Mouse (Mus musculus) layer of hippocampus, adult 8-10 months (tissue): ENCODE measurements around the gene Foxd2. TPM values are rescaled to one million over a fixed set of nuclear protein-coding genes. Genes with fewer than 3 reads are reported as not detected.

Source experiments
- DNase-seq, 2 experiments: peaks; one replicate each; pipeline ENCODE4 v3.0.0; 2022; ENCODE audit warnings: low spot score in 2 of 2
- total RNA-seq, 4 experiments: library from RNA; stranded (reverse); gene quantifications; 2 replicates each; pipeline ENCODE4 v1.2.4; 2022

The Foxd2 gene
- total RNA-seq, 4 experiments from 2014 or later = 0.35 to 0.52 (median 0.39) TPM

DNA sequence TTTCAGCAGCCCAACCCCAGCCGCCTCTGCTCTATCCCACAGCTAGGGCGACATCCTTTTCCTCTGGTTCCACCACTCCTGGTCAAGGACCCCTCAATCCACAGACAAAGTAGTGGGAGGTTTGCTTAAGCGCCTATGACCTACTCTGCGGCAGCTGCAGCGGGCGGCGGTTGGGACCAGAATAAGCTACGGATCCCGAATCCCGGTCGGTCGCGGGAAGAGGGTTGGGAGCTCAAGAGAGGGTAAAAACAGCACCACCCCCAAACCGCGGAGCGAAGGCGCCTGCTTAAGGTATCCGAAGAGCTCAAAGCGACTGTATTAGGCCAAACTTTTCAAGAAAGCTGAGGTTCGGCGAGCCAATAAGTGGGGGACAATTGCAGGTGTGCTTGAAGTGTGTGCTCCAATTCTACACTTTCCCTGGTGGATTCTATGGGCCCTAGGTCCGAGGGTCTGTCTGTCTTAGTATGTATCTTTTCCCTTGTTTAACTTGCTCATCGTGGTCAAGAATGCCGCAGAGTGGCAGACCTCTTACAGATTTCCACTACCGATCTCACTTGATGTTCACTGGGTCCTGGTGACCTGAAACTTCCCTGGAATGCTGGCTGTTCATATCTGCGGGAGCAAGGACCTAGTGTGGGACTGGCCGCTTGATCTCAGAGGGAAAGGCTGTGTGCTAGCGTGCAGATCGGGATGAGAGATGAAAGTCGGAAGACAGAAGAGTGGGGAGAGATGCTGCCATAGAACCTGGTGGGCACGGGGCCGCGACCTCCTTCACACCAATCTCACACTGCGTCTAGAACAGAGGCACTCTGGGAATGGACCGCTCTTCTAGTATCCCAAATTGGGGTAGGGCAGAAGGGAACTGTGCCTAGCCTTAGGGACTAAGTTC is 4.3 kb upstream of the Foxd2 start:
- no peak for DNase-seq

DNA sequence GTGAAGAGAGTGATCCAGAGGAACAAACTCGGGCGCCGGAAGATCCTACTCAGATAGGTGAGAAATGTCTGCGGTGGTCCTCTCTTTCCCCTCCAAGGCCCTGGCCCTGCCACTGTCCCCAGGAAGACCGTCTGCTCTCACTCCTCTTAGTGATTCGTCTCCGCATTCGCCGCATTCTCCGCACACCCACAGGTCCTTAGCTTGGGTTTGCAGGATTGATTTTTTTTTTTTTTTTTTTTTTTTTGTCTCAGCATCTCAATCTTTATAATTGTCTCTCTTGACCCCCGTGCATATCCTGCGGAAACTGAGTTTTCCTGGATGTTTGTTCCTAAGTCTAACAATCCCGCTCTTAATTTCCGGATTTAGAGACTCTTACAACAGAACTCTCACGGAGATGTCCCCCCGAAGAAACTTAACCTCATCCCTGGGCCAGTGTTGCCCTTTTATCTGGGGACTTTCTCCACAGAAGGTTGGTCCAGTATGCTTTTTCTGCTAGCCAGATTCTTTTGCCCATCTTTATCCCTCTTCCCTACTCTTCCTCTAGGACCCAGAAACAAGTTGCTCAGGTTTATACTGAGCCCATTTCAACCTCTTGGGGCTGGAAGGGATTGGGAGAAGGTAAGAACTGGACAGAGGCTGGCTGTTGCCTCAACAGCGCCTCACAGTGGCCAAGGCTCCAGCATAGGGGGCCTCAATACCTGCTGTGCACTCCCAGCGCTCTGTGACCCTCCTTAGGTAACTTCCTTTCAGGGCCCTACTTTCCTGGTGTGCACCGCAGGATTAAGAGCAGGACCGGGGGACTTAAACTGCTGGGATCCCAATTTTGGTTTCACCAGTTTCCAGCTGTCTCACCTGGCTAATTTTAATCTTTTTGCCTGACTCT is 1.2 kb upstream of the Foxd2 start:
- DNase-seq = no peak

DNA sequence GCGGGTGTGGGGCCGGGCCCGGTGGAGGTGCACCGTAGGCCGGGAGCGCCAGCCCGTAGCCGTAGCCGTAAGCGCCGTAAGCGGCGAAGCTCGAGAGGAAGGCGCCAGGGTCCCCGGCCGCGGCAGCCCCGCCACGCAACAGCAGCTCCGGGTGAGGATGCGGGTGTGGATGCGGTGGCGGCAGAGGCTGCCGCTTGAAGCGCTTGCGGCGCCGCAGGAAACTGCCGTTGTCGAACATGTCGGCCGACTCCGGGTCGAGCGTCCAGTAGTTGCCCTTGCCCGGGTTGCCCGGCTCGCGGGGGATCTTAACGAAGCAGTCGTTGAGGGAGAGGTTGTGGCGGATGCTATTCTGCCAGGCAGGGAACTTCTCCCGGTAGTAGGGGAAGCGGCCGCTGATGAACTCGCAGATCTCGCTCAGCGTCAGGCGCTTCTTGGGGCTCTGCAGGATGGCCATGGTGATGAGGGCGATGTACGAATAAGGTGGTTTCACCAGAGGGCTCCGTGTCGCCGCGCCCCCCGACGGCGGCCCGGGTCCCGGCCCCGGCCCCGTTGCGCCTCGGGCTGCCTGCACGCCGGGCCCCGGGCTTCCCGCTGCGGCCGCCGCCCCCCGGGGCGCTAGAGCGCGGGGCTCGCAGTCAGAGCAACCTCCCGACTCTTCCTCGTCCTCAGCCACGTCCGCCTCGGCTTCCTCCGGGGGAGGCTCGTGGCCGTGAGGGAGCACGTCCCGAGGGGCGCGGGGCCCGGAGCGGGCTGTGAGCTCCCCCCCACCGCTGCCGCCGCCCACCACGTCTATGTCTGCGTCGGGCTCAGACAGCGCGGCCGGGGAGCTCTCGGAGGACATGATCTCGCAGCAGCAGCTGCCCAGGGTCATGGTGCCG is 483 bp downstream of the Foxd2 start:
- no peak for DNase-seq

DNA sequence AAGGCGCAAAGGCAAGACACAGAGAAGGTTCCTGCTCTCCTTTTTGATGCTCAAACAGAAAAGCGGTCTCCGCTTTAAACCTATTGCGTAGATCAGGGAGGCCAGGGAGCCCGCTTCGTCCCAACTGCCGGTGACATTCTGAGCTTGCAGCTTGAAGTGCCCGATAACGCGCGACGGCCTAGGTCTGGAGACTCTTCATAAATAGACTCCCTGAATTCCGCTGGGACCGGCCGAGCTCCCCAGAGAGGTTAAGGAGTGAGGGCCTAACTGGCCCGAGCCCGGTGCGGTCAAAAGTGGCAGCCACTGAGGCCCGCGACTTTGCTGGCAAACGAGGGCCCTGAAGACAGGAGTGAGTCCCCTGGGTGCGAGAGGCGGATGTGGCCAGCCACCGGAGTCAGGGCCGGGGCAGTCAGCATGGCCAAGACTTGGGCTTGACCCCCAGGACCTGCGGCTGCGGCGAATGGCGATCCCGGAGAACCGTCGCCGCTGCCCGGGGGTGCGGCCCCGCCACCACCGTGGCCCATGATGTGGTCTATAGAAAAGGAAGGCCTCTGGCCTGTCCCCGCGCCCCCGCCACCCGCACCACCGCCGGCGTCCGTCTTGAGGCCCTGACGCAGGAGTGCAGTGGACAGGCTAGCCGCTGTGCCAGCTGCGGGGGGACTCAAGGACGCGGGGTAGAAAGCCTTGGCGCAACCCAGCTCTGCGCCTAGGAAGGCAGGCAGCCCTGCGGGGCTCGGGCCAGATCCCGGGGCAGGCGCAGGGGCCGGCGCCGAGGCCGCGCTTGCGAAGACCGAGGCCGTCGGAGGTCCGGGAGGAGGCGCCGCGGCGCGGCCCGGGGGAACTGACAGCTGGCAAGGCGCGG is 1.4 kb downstream of the Foxd2 start:
- DNase-seq = no peak

DNA sequence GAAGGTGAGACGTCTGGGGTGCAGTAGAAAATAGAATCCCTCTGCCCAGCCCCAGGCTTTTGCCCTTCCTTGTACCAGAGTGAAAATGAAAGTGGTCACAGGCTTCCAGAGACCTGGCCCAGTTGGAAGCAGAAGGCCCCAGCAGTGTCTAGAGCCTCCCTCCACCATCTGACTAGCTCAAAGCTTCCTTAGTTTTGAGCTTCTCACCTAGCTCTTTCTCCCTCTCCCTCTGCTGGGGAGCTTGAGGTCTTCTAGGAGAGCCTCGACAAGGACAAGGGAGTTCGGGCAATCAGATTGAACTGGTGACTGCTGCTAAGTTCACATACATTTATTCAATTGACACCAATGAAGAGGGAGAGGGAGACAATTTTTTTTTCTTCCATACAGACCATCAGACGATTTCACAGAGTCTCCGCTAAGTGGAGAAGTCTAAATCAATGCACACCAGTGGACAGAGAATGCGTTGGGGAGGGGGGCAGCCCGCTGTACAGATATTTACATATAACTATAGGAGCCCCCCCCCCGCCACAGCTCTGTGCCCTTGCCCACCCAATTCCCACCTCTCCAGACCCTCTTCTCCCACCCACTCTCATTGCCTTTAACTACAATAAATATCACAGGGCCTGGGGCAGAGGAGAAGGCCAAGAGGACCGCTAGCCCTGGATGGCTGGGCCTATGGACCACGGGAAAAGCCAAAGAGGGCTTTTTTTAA is 2.5 kb downstream of the Foxd2 start:
- DNase-seq = no peak

DNA sequence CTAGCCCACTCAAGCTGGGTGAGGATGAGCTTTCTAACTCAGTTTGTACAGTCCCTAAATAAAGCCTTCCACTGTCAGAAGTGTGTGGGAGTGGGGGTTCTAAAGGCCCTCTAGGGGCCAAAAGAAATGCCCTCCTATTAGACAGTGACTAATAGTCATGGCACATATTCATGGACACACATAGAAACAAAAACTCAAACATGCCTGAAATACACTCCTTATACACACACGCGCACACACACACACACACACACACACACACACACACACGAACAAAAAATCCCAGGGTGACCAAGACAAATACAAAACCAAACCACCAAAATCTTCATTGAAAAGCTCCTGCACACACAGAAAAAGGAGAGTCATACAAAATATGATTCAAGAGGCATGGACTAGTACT is 3.2 kb downstream of the Foxd2 start:
- no peak for DNase-seq

DNA sequence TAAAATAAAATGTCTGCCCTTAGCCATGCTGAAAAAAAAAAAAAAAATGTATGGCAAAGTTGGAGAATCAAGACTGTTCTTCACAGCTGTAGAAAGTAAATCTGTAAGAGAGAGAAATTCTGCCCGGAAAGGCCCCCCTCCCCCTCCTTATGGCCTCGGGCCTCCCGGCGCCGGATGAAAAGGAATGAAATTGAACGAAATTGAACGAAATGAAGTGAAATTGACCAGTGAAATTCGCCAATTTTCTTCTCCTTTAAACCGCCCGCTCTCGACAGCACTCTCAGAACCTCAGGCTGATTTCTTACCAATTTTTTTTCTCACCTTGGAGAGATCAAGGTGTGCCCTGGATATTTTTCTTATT is 5.3 kb downstream of the Foxd2 start:
- no peak for DNase-seq

DNA sequence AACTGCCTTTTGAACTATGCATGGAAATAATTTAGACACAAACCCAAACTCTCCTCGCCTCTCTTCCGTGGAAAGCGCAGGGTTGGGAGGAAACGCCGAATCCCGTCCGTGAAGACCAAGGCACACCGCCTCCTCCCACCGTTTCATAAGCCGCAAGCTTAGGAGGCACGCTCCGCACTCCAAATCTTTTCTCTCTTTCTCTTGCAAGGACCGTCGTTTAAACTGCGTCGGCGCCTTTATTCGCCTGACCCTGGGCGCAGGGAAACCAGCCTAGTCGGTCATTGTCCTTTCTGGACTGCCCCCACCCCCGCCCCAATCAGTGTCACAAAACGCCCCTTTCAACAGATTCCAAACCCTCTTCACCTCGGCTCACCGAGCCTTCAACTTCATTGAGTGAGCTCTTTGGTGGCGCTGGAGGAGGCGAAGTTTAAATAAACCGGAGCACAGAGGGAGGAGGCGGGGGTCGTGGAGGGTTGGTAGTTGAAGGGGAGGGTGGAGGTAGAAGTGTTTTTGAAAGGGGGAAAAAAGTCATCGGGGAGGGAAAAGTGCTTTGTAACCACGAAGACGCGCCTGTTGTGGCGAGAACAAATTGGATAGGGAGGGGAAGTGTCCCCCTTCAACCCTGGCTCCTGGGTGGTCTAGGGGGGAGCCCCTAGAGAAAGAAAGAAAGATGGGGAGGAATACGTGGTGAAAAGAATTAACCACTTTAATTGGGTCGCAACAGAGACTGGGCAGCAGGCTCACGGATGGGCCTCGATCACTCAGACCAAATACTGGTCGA is 5.8 kb downstream of the Foxd2 start:
- no peak for DNase-seq

DNA sequence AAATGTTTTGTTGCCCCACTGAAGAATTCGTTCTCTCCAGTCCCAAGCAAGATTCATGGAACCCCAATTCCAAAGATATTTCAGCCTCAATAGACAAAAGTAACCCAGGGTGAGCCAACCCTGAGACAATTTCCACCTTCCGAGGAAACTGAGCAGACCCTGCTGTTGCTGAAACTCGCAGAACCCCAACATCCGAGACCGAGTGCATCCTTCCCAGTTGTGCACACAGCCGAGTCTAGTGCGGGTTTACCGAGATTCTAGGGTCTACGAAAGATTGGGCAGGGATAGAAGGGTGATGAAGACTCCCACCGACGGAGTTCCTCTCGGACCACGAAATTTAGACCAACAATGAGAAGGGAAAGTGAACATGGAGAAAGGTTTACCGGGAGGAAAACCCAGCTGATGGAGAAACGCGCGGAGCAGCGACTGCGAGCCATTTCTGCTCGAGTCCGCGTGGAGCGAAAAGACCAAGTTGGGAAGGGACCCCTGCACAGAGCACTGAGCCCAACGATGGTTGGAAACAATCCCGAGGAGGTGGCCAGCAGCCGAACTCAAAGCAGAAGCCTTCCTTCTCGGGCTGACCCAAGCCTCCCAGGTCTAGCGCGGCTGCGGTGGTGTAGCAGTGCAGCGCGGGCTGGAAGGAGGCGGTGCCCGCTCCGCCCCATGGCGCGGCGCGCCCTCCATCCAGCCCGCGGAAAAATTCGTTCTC is 6.9 kb downstream of the Foxd2 start:
- DNase-seq = no peak

DNA sequence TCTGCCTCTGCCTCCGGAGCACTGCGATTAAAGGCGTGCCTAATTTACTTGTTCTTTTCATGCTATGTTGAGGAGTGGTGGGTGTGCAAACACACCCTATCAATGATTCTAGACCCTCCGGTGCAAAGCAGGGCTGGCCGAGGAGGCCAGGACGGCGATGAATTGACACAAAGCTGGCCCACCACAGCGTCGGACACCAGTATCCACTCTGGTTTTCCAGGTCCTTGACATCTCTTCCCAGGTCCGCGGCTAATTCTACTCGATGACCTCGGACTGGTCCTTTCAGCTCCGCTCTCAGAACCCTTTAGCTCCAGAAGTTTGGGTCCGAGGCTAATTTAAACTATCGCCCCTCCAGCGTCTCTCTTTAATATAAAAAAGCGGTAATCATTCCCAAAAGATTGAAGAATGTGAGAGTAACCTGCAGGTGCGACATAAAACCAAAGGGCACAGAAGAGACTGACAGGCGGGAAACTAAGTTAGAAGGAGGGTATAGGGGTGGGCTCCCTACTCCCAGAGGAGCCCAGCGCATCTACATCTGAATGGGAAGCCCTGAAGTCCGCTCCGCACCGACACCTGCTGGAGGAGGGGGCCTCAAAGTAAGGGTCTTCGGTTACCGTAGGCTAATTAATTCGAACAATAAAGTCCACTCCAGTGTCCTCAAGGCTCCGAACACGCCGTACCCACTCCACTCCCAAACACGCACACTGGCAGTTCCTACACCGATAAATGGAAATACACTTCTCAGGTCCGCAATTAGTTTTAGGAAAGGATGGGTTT is 7.6 kb downstream of the Foxd2 start:
- no peak for DNase-seq

DNA sequence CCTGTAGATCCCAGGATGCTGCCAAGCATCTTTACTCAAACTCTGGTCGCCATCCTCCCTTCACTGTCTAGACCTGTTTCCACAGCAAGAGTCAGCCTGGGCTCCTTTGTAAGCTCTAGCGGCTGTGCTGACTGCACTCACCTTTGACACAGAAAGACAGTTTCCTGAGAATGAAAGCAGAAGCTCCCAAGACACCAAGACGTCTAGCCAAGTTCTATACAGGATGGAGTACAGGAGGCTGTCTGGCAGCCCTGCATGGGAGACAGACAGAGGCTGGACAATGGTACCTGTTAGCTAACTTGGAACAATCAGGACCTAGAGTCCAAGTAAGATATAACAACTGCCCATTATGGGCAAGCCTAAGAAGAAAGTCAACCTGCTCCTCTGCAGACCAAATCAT is 8.8 kb downstream of the Foxd2 start:
- DNase-seq = no peak

DNA sequence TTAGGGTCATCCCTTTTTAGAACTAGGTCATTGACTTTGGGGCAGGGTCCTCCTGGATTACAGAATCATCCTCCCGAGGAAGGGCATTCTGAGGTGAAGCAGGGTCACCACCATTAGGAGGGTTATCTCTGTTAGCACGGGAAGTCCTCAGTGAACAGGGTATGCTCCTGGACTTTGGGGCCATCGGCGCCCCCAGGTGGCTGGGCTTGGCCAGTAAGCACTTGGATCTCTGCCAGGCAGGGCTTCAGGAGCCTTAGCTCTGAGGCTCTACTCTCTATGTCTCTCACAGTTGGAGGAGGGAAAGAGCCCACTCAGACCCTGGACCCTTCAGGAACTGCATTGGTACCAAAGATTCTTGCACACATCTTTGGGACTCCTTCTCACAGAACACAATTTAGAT is 10.8 kb downstream of the Foxd2 start:
- DNase-seq = no peak

DNA sequence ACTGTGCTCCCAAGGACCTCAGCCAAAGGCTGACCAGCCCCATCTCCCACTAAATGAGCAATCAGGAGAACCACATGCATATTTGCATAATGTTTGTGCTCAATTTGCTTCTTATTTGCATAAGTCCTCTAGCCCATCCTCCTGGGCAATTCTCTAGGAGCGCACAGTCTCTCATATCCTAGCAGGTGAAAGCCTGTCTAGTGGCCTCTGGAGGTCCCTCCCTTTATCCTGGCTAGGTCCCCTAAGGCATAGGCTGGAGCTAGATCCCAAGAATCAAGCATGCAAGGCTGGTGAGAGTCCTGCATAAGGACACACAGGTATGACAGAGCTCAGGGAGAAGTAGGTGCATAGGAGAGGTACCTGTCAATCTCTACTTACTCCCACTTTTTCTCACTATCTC is 26.4 kb downstream of the Foxd2 start:
- no peak for DNase-seq

DNA sequence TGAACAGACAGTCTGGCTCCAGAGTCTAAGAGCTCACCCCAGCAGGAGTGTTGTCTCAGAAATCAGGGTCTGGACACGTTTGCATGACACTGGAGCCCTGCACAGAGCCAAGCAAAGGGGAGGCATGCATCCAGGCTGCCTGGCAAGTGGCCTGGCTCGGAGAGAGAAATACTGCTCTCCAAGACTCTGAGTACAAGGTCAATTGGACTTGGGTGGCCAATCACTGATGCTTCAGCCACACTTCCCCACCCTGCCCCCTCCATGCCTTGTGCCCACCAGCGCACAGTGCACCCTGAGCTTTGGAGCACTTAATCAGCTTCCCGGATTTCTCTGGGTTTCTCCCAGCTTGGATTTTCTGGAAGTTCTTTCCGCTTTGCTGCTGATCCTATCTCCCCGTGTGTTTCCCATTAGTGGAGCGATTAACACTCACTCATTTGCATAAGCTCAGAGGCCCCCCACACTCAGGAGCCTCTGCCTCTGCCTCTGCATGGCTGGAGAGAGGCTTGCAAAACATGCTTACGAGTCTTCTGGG is 32.2 kb downstream of the Foxd2 start:
- DNase-seq = no peak

DNA sequence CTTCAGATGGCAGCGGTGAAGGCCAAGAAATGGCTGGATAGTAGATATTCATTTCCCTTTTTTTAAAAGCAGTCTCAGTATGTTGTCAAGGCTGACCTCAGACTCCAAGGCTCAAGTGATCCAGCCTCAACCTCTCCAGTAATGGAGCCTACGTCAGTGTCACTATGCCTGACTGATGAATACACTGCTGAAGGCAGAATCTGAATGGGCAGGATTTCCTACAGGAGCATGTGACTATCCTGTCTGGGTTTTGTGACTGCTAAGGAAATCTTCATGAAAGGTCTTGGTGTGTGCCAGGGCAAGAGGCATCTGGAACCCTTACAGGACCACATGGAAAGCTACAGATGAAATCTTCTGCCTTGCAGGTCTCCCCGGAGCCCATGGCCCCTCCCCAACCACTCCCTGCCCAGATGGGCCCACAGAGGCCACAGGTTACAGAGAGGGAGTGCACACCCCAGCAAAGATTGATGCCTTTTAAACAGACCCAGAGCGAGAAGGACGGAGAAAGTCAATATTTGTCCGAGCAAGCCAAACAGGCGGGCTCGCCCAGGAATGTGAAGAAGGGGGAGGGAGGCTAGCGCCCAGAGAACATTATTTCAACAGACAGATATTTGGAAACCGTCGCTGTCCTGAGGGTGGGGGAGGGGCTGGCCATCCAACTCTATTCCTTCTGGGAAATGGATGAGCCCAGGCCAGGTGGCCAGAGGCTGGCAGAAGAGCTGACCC is 38.7 kb downstream of the Foxd2 start:
- no peak for DNase-seq

DNA sequence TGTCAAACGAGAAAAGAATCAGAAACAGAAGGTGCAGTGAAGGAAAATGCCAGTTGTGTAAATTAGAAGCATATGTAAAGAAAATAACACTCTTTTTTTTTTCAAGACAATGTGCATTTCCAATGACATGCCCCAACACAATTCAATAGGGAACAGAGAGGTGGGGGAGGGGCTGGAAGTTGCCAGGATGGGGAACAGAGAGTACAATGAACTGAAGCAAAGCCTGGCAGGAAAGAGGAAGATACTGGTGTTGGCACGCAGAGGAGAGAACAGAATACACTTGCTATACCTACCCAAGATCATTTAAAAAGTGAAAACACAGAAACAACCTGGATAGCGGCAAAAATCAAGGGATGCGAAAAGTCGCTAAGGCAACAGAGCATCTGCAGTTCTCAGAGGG is 45.5 kb downstream of the Foxd2 start:
- DNase-seq = no peak

DNA sequence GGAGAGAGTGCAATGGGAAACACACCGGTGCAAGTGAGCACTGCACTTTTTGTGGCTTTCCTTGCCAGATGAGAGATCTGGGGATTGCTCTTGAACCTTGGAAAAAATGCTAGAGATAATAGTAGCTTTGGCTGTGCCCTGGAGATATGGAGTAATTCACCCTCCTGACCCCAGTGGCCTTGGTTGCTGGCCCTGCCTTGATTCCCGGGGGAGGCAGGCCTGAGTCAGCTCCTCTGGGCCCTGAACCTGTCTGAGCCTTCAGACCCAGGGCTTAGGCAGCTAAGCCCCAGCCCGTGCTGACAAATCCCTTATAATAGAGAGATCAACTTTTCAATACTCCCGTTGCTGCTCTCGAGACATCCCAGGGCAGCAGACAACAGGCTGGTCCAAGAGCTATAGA is 50.2 kb downstream of the Foxd2 start:
- no peak for DNase-seq
